Mouse (Mus musculus) CD4-positive, CD25-positive, alpha-beta regulatory T cell, adult 4 months (primary cell): ENCODE data around the gene Npcd. TPM values are rescaled to one million over a fixed set of nuclear protein-coding genes. Genes with fewer than 3 reads are reported as not detected.

Experiments used
- ATAC-seq: one replicate; pipeline ENCODE4 v1.8.0; 2017
- polyA plus RNA-seq, 2 experiments: library from polyadenylated mRNA; unstranded; fragments of 100-300 nt; shearing (Covaris generic); gene quantifications; one replicate each; pipeline ENCODE4 v1.2.1; 2017

Npcd gene
- not detected for polyA plus RNA-seq

GRCm38 (mm10) chr15:79834130-79834880 is at the start of gene Npcd, which contains the start of gene Cbx6:
TSS of gene Npcd (minus strand) at chr15:79834237.
TSS of gene Cbx6 (minus strand) at chr15:79834688.
- ATAC-seq: peak; percentile 85

GRCm38 (mm10) chr15:79883352-79883822 is 49.4 kb upstream of the Npcd start:
- ATAC-seq: peak; percentile 93

GRCm38 (mm10) chr15:79882623-79883267 is 48.7 kb upstream of the Npcd start:
- peak; percentile 64 for ATAC-seq

GRCm38 (mm10) chr15:79880477-79880876 is 46.4 kb upstream of the Npcd start:
- ATAC-seq: no peak

GRCm38 (mm10) chr15:79879319-79879718 is 45.3 kb upstream of the Npcd start:
- no peak for ATAC-seq

- no peak for ATAC-seq
Measured at GRCm38 (mm10) chr15:79878725-79879136, 44.7 kb upstream of the Npcd start.

GRCm38 (mm10) chr15:79875261-79875995 is 41.4 kb upstream of the Npcd start:
- no peak for ATAC-seq

GRCm38 (mm10) chr15:79873995-79874394 is 40.0 kb upstream of the Npcd start:
- no peak for ATAC-seq

- no peak for ATAC-seq
Measured at GRCm38 (mm10) chr15:79873545-79873944, 39.5 kb upstream of the Npcd start.

GRCm38 (mm10) chr15:79867260-79868002 is 33.4 kb upstream of the Npcd start:
- ATAC-seq: no peak

- ATAC-seq: no peak
Measured at GRCm38 (mm10) chr15:79859821-79860220, 25.8 kb upstream of the Npcd start.

- ATAC-seq: no peak
Measured at GRCm38 (mm10) chr15:79858979-79859378, 24.9 kb upstream of the Npcd start.

GRCm38 (mm10) chr15:79850143-79850542 is 16.1 kb upstream of the Npcd start:
- no peak for ATAC-seq

- no peak for ATAC-seq
Measured at GRCm38 (mm10) chr15:79847100-79847499, 13.1 kb upstream of the Npcd start.

- no peak for ATAC-seq
Measured at GRCm38 (mm10) chr15:79845986-79846385, 11.9 kb upstream of the Npcd start.

GRCm38 (mm10) chr15:79842985-79843384 is 8.9 kb upstream of the Npcd start:
- no peak for ATAC-seq

GRCm38 (mm10) chr15:79840281-79840680 is 6.2 kb upstream of the Npcd start:
- no peak for ATAC-seq

- ATAC-seq: no peak
Measured at GRCm38 (mm10) chr15:79834881-79835260, 834 bp upstream of the Npcd start.

- no peak for ATAC-seq
Measured at GRCm38 (mm10) chr15:79833251-79834050, 586 bp downstream of the Npcd start.

GRCm38 (mm10) chr15:79832064-79832900 is 1.8 kb downstream of the Npcd start:
- ATAC-seq: peak; percentile 47

- peak; percentile 36 for ATAC-seq
Measured at GRCm38 (mm10) chr15:79830388-79830787, 3.6 kb downstream of the Npcd start.
